In genomic region chr13:100776710-100777109, GRCm38 (mm10) we compare ENCODE assay signal across 9 mouse cellular contexts. TPM values are rescaled to one million over a fixed set of nuclear protein-coding genes. Genes with fewer than 3 reads are reported as not detected.
DNase-seq lines count a peak whose midpoint lies in the region; ATAC-seq lines count a peak whose summit lies in the region.
"Had no signal": no experiment of that assay in that cellular context is flagged by ENCODE, and none has a peak within 500 bp of the region (broad histone marks: within the 10 kb centered on the region; RNA-seq: fewer than 3 reads in every experiment).

No protein-coding gene starts in this region.

- H3K9ac ChIP-seq in heart, embryonic 12.5 days: no peak overlapping the region
- no peak overlapping the region for H3K9ac ChIP-seq in midbrain, embryonic 16.5 days (ENCODE audit: low read depth, low read length)
- H3K9ac ChIP-seq in limb, embryonic 13.5 days: no peak overlapping the region; the same call in 1 of the 2 replicates
- H3K9ac ChIP-seq in neural tube, embryonic 13.5 days: no peak overlapping the region

- ATAC-seq in heart, embryonic 12.5 days (ENCODE audit: insufficient number of reproducible peaks, low FRiP score): no peak
- ATAC-seq in midbrain, embryonic 16.5 days: no peak
- ATAC-seq in limb, embryonic 13.5 days (ENCODE audit: low FRiP score, low read depth): no peak
- no peak for ATAC-seq in neural tube, embryonic 13.5 days (ENCODE audit: low read depth)

- no peaks in the 10 kb centered on the region for H3K27me3 ChIP-seq in heart, embryonic 12.5 days (replicated peaks)
- no peaks in the 10 kb centered on the region for H3K27me3 ChIP-seq in midbrain, embryonic 10.5 days (ENCODE audit: low read depth, poor library complexity, severe bottlenecking)
- no peaks in the 10 kb centered on the region for H3K27me3 ChIP-seq in midbrain, embryonic 16.5 days (ENCODE audit: control insufficient read depth, insufficient read depth, low read depth, low read length)
- H3K27me3 ChIP-seq in limb, embryonic 13.5 days: no peaks in the 10 kb centered on the region
- H3K27me3 ChIP-seq in neural tube, embryonic 13.5 days: no peaks in the 10 kb centered on the region

- WGBS in heart, embryonic 12.5 days: 58% methylated on average over 6 of the region's 6 CpGs
- 71% methylated on average over 6 of the region's 6 CpGs for WGBS in midbrain, embryonic 10.5 days
- 66% methylated on average over 6 of the region's 6 CpGs for WGBS in midbrain, embryonic 16.5 days
- 65% methylated on average over 6 of the region's 6 CpGs for WGBS in limb, embryonic 13.5 days
- WGBS in neural tube, embryonic 13.5 days: 61% methylated on average over 6 of the region's 6 CpGs

- peak overlapping the region; percentile 94 for H3K4me2 ChIP-seq in heart, embryonic 12.5 days
- no peak overlapping the region for H3K4me2 ChIP-seq in midbrain, embryonic 16.5 days (ENCODE audit: low read length)
- peak overlapping the region; percentile 96 for H3K4me2 ChIP-seq in limb, embryonic 13.5 days (replicated peaks)
- peak overlapping the region; percentile 98; the same call in 1 of the 2 replicates for H3K4me2 ChIP-seq in neural tube, embryonic 13.5 days

- no peaks in the 10 kb centered on the region for H3K9me3 ChIP-seq in heart, embryonic 12.5 days (replicated peaks)
- no peaks in the 10 kb centered on the region for H3K9me3 ChIP-seq in midbrain, embryonic 10.5 days (replicated peaks)
- H3K9me3 ChIP-seq in midbrain, embryonic 16.5 days (replicated peaks; ENCODE audit: control insufficient read depth, low read length, poor library complexity, severe bottlenecking): no peaks in the 10 kb centered on the region
- H3K9me3 ChIP-seq in limb, embryonic 13.5 days: no peaks in the 10 kb centered on the region
- no peaks in the 10 kb centered on the region for H3K9me3 ChIP-seq in neural tube, embryonic 13.5 days

- no peak for DNase-seq in heart, postnatal 4 days
- DNase-seq in midbrain, embryonic 10.5 days (ENCODE audit: low spot score): no peak
- no peak for DNase-seq in layer of hippocampus, adult 9-10 months (ENCODE audit: low spot score)
- DNase-seq in spleen, postnatal 10 days (ENCODE audit: low spot score in 2 of 2): no peak
- DNase-seq: kidney, postnatal 14 days had no signal

- peaks cover 16% of the 10 kb centered on the region for H3K4me1 ChIP-seq in heart, embryonic 12.5 days (replicated peaks)
- peaks cover 25% of the 10 kb centered on the region for H3K4me1 ChIP-seq in midbrain, embryonic 10.5 days
- peaks cover 11% of the 10 kb centered on the region for H3K4me1 ChIP-seq in midbrain, embryonic 16.5 days (ENCODE audit: control insufficient read depth, insufficient read depth, low read length)
- H3K4me1 ChIP-seq in limb, embryonic 13.5 days: peaks cover 20% of the 10 kb centered on the region
- H3K4me1 ChIP-seq in neural tube, embryonic 13.5 days (replicated peaks): peaks cover 16% of the 10 kb centered on the region

- H3K4me3 ChIP-seq in heart, embryonic 12.5 days: no peak overlapping the region
- H3K4me3 ChIP-seq in midbrain, embryonic 10.5 days: peak overlapping the region; percentile 98; the same call in 1 of the 2 replicates
- H3K4me3 ChIP-seq in midbrain, embryonic 16.5 days (ENCODE audit: low read depth, low read length): no peak overlapping the region
- no peak overlapping the region for H3K4me3 ChIP-seq in limb, embryonic 13.5 days
- 0 out of 2 replicates have a peak overlapping the region, but pooled peaks have one; percentile 75 for H3K4me3 ChIP-seq in neural tube, embryonic 13.5 days

- no peak overlapping the region for H3K27ac ChIP-seq in heart, embryonic 12.5 days (ENCODE audit: poor library complexity, severe bottlenecking)
- H3K27ac ChIP-seq in midbrain, embryonic 10.5 days (replicated peaks): no peak overlapping the region
- no peak overlapping the region for H3K27ac ChIP-seq in midbrain, embryonic 16.5 days (ENCODE audit: low read length)
- no peak overlapping the region; the same call in 1 of the 2 replicates for H3K27ac ChIP-seq in limb, embryonic 13.5 days
- no peak overlapping the region for H3K27ac ChIP-seq in neural tube, embryonic 13.5 days (replicated peaks)

- peaks cover 34% of the 10 kb centered on the region for H3K36me3 ChIP-seq in heart, embryonic 12.5 days
- H3K36me3 ChIP-seq in midbrain, embryonic 10.5 days: peaks cover 65% of the 10 kb centered on the region
- no peaks in the 10 kb centered on the region for H3K36me3 ChIP-seq in midbrain, embryonic 16.5 days (ENCODE audit: control insufficient read depth, insufficient read depth, low read length)
- peaks cover 36% of the 10 kb centered on the region for H3K36me3 ChIP-seq in limb, embryonic 13.5 days
- no peaks in the 10 kb centered on the region for H3K36me3 ChIP-seq in neural tube, embryonic 13.5 days

RNA-seq across cellular contexts. Expression of gene Cenph, which starts 1.0 kb away (rescaled TPM):
- 21.8 and 24.0 TPM in 2 replicates for polyA plus RNA-seq in heart, embryonic 12.5 days (2016; fragmentation: Nextera tagmentation; extraction: Ambion mirVana)
- 1 to 10 TPM; 8.7 to 9.3 TPM for total RNA-seq in heart, postnatal 4 days (2021)
- 58.9 and 67.0 TPM in 2 replicates for polyA plus RNA-seq in midbrain, embryonic 10.5 days (2016; fragmentation: Nextera tagmentation; extraction: Ambion mirVana)
- polyA plus RNA-seq in midbrain, embryonic 16.5 days (2015; fragmentation: Nextera tagmentation; extraction: Ambion mirVana): 5.1 and 6.3 TPM in 2 replicates
- polyA plus RNA-seq in limb, embryonic 13.5 days (2015; fragmentation: Nextera tagmentation; extraction: Ambion mirVana): 40.2 and 40.7 TPM in 2 replicates
- polyA plus RNA-seq in neural tube, embryonic 13.5 days (2015; fragmentation: Nextera tagmentation; extraction: Ambion mirVana): 10.1 and 10.9 TPM in 2 replicates

RNA-seq across cellular contexts. Expression of gene Ccnb1, which starts 9.7 kb away (rescaled TPM):
- polyA plus RNA-seq in heart, embryonic 12.5 days (2016; fragmentation: Nextera tagmentation; extraction: Ambion mirVana): 214 and 218 TPM in 2 replicates
- 10 to 100 TPM; 77.4 to 91.6 TPM for total RNA-seq in heart, postnatal 4 days (2021)
- polyA plus RNA-seq in midbrain, embryonic 10.5 days (2016; fragmentation: Nextera tagmentation; extraction: Ambion mirVana): 451 and 479 TPM in 2 replicates
- polyA plus RNA-seq in midbrain, embryonic 16.5 days (2015; fragmentation: Nextera tagmentation; extraction: Ambion mirVana): 22.2 and 31.0 TPM in 2 replicates
- 241 and 246 TPM in 2 replicates for polyA plus RNA-seq in limb, embryonic 13.5 days (2015; fragmentation: Nextera tagmentation; extraction: Ambion mirVana)
- polyA plus RNA-seq in neural tube, embryonic 13.5 days (2015; fragmentation: Nextera tagmentation; extraction: Ambion mirVana): 45.2 and 60.2 TPM in 2 replicates

RNA-seq across cellular contexts. Expression of gene Mrps36, which starts 32.3 kb away (rescaled TPM):
- 256 TPM in 2 replicates for polyA plus RNA-seq in heart, embryonic 12.5 days (2016; fragmentation: Nextera tagmentation; extraction: Ambion mirVana)
- 100 to 1,000 TPM; 140 to 151 TPM for total RNA-seq in heart, postnatal 4 days (2021)
- polyA plus RNA-seq in midbrain, embryonic 10.5 days (2016; fragmentation: Nextera tagmentation; extraction: Ambion mirVana): 140 and 160 TPM in 2 replicates
- 116 and 130 TPM in 2 replicates for polyA plus RNA-seq in midbrain, embryonic 16.5 days (2015; fragmentation: Nextera tagmentation; extraction: Ambion mirVana)
- 100.0 and 102 TPM in 2 replicates for polyA plus RNA-seq in limb, embryonic 13.5 days (2015; fragmentation: Nextera tagmentation; extraction: Ambion mirVana)
- 142 and 165 TPM in 2 replicates for polyA plus RNA-seq in neural tube, embryonic 13.5 days (2015; fragmentation: Nextera tagmentation; extraction: Ambion mirVana)

RNA-seq across cellular contexts. Expression of gene Cdk7, which starts 46.0 kb away (rescaled TPM):
- polyA plus RNA-seq in heart, embryonic 12.5 days (2016; fragmentation: Nextera tagmentation; extraction: Ambion mirVana): 76.6 and 77.0 TPM in 2 replicates
- total RNA-seq in heart, postnatal 4 days (2021): 10 to 100 TPM; 38.0 to 39.1 TPM
- polyA plus RNA-seq in midbrain, embryonic 10.5 days (2016; fragmentation: Nextera tagmentation; extraction: Ambion mirVana): 81.7 and 97.3 TPM in 2 replicates
- polyA plus RNA-seq in midbrain, embryonic 16.5 days (2015; fragmentation: Nextera tagmentation; extraction: Ambion mirVana): 39.3 and 42.0 TPM in 2 replicates
- 109 and 112 TPM in 2 replicates for polyA plus RNA-seq in limb, embryonic 13.5 days (2015; fragmentation: Nextera tagmentation; extraction: Ambion mirVana)
- 49.0 and 49.6 TPM in 2 replicates for polyA plus RNA-seq in neural tube, embryonic 13.5 days (2015; fragmentation: Nextera tagmentation; extraction: Ambion mirVana)

RNA-seq across cellular contexts. Expression of gene Slc30a5, which starts 56.5 kb away (rescaled TPM):
- 43.1 and 44.8 TPM in 2 replicates for polyA plus RNA-seq in heart, embryonic 12.5 days (2016; fragmentation: Nextera tagmentation; extraction: Ambion mirVana)
- total RNA-seq in heart, postnatal 4 days (2021): 10 to 100 TPM; 32.6 to 33.5 TPM
- polyA plus RNA-seq in midbrain, embryonic 10.5 days (2016; fragmentation: Nextera tagmentation; extraction: Ambion mirVana): 34.9 and 35.6 TPM in 2 replicates
- 30.2 and 31.0 TPM in 2 replicates for polyA plus RNA-seq in midbrain, embryonic 16.5 days (2015; fragmentation: Nextera tagmentation; extraction: Ambion mirVana)
- polyA plus RNA-seq in limb, embryonic 13.5 days (2015; fragmentation: Nextera tagmentation; extraction: Ambion mirVana): 54.1 and 57.2 TPM in 2 replicates
- polyA plus RNA-seq in neural tube, embryonic 13.5 days (2015; fragmentation: Nextera tagmentation; extraction: Ambion mirVana): 35.0 and 40.7 TPM in 2 replicates

Comparison
In these comparisons a context has a peak if more than half of its experiments do, and no peak if none do; other contexts are left out.
1. H3K4me3 ChIP-seq: peak in midbrain, embryonic 10.5 days (single experiment) and neural tube, embryonic 13.5 days (single experiment); none in heart, embryonic 12.5 days (single experiment), midbrain, embryonic 16.5 days (single experiment) and limb, embryonic 13.5 days (single experiment).